ENCODE assay signal across 21 mouse cellular contexts in the genomic region with DNA sequence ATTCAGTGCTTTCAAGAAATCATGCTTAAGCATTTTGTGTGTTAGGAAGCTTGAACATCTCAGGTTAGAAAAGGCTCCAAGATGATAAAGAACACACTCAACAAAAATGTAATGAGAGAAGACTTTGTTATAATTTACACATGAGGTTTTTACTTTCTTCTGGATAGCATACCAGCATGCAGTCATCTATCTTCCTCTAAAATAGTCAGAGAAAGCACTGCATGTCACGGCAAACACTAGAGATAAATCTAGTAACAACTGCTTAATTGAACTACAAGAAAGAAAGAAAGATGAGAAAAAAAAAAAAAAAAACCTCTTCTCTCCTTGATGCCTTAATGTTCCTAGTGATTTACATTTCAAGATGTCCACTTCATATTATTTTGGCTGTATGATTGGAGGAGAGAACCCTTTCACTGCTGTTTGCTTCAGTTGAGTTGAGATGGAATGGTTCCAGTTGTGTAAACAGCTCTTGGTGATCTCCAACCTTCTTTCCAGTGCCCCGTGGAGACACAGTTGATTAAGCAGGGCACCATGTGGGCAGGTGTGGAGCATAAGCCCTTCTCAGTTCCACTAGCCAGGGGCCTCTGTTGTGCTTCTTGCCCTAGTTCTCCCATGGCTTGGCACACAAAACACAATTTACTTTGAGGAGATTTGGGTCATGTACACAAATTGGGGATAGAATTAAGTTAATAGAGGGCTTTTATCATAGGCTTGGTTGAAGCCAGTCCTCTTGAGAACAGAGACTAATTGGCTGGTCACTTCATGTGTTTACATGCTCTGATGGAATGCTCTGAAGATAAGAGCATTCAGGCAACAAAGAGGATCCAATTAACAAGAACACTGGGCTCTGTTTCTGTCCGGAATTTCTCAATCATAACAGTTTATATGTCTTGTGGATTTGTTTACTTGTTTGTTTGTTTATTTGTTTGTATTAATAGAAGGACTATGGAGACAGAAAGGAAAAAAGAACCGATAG.
DNase-seq lines count a peak whose midpoint lies in the region; ATAC-seq lines count a peak whose summit lies in the region.
"Had no signal": no experiment of that assay in that cellular context is flagged by ENCODE, and none has a peak within 500 bp of the region (broad histone marks: within the 10 kb centered on the region; RNA-seq: fewer than 3 reads in every experiment).

No protein-coding gene starts in this region.

- ATAC-seq in kidney, embryonic 14.5 days (ENCODE audit: low FRiP score, low TSS enrichment): peak; percentile 98
- ATAC-seq: forebrain, embryonic 14.5 days had no signal

- H3K9me3 ChIP-seq in kidney, embryonic 14.5 days (ENCODE audit: control insufficient read depth, low read length): no peaks in the 10 kb centered on the region
- H3K9me3 ChIP-seq: embryonic facial prominence, embryonic 15.5 days; liver, embryonic 15.5 days; lung, embryonic 15.5 days; megakaryocyte, embryonic 14.5 days; neural tube, embryonic 13.5 days had no signal

- 42% methylated on average over 4 of the region's 4 CpGs for WGBS in kidney, embryonic 14.5 days

- no peaks in the 10 kb centered on the region for H3K36me3 ChIP-seq in kidney, embryonic 14.5 days (ENCODE audit: control insufficient read depth, insufficient read depth, low read length)
- H3K36me3 ChIP-seq: embryonic facial prominence, embryonic 15.5 days; liver, embryonic 15.5 days; lung, embryonic 15.5 days; neural tube, embryonic 13.5 days had no signal

- no peak overlapping the region for H3K4me3 ChIP-seq in kidney, embryonic 14.5 days (ENCODE audit: low read length)
- H3K4me3 ChIP-seq: embryonic facial prominence, embryonic 15.5 days; left cerebral cortex, adult 2 months; liver, embryonic 15.5 days; lung, embryonic 15.5 days; megakaryocyte, embryonic 14.5 days; neural tube, embryonic 13.5 days had no signal

- H3K27me3 ChIP-seq in kidney, embryonic 14.5 days (ENCODE audit: control insufficient read depth, insufficient read depth, low read length): no peaks in the 10 kb centered on the region
- H3K27me3 ChIP-seq: embryonic facial prominence, embryonic 15.5 days; liver, embryonic 15.5 days; lung, embryonic 15.5 days; megakaryocyte, embryonic 14.5 days; neural tube, embryonic 13.5 days had no signal

- H3K4me2 ChIP-seq in kidney, embryonic 14.5 days (replicated peaks; ENCODE audit: low read depth, low read length): no peak overlapping the region
- H3K4me2 ChIP-seq: embryonic facial prominence, embryonic 15.5 days; heart, embryonic 11.5 days; liver, embryonic 15.5 days; lung, embryonic 15.5 days; neural tube, embryonic 13.5 days had no signal

- 0 out of 2 replicates have a peak, but pooled peaks cover 4% of the 10 kb centered on the region for H3K4me1 ChIP-seq in kidney, embryonic 14.5 days (ENCODE audit: control insufficient read depth, insufficient read depth, low read length)
- H3K4me1 ChIP-seq: embryonic facial prominence, embryonic 15.5 days; liver, embryonic 15.5 days; lung, embryonic 15.5 days; megakaryocyte, embryonic 14.5 days; neural tube, embryonic 13.5 days had no signal

- no peak overlapping the region for H3K9ac ChIP-seq in kidney, embryonic 14.5 days (ENCODE audit: low read depth, low read length)
- H3K9ac ChIP-seq: embryonic facial prominence, embryonic 15.5 days; liver, embryonic 15.5 days; lung, embryonic 15.5 days; neural tube, embryonic 13.5 days had no signal

- H3K27ac ChIP-seq in kidney, embryonic 14.5 days (ENCODE audit: low read depth, low read length): no peak overlapping the region
- H3K27ac ChIP-seq: embryonic facial prominence, embryonic 15.5 days; left cerebral cortex, adult 2 months; liver, embryonic 15.5 days; lung, embryonic 15.5 days; neural tube, embryonic 13.5 days had no signal

- DNase-seq in kidney, postnatal 10 days: no peak
- DNase-seq in Muller cell, postnatal 12 days (ENCODE audit: inconsistent ontology term): peak; percentile 58
- peak; percentile 51 for DNase-seq in embryo, embryonic 10 days (ENCODE audit: low spot score)
- DNase-seq in retina, embryonic 14.5 days (ENCODE audit: low spot score): peak; percentile 47
- DNase-seq in gastrocnemius, postnatal 4 days (ENCODE audit: low spot score in 2 of 2): no peak
- DNase-seq in urinary bladder, postnatal 14 days (ENCODE audit: low spot score): no peak
- DNase-seq: adrenal gland, adult 2 months; gastrocnemius, postnatal 10 days; heart, adult 11 months; kidney, adult 18-20 months; lung, postnatal 36 days; midbrain, embryonic 14.5 days had no signal

Comparison
In these comparisons a context has a peak if more than half of its experiments do, and no peak if none do; other contexts are left out.
1. DNase-seq: peak in Muller cell, postnatal 12 days (single experiment), embryo, embryonic 10 days (single experiment) and retina, embryonic 14.5 days (single experiment); none in kidney, postnatal 10 days (single experiment), gastrocnemius, postnatal 4 days (0 of 2) and urinary bladder, postnatal 14 days (single experiment).